Mouse (Mus musculus): ENCODE measurements around the gene Phactr4.

- no peak for TF ChIP-seq POLR2A (IDR thresholded peaks at IDR 0.05; ENCODE audit: low read depth, low read length)
- no peak for TF ChIP-seq CTCF (IDR thresholded peaks at IDR 0.05; ENCODE audit: extremely low read depth, insufficient read length, insufficient replicate concordance, low read depth, low read length)
Observed at GRCm38 (mm10) chr4:132387617-132388016, 34.7 kb downstream of the Phactr4 start.
